Mouse (Mus musculus): ENCODE measurements at regions not wholly inside any gene's neighbourhood (a gene's known extent, or its start where the extent isn't known, plus 50 kb on each side); places are given as distances from the start of the nearest gene placed in this dataset.

DNA sequence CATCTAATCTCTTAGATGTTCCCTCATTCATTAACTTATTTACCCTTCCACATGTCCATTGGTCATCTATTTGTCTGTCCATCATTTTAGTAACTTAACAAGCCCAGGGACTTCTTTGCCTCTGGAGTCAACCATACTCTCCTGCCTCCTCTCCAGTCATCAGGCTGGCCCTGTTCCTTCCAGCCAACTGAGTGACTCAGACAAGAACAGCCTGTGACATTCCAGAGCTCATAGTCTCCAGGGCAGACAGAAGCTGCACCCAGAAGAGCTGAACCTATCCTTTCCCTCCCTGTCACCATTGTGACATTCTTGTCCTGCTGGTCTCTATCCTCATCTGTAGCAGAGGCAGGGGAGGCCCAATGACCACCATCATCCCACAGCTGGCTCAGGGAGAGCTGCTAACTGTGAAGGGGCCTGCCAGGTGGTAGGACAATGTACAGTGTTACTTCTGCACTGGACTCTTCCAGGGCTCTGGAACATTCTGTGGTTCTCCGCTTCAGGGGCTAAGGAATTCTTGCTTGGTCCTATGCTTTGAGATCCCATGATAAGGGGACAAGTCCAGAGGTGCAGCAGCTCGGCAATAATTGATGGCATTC is 100.2 kb downstream of the 1810010D01Rik start:
- no peak for TF ChIP-seq CTCF (conservative IDR thresholded peaks at IDR 0.05 in 1 of 2, IDR thresholded peaks at IDR 0.05 in 1 of 2; ENCODE audit: low read depth in 2 of 2, low read length in 2 of 2)
- no peak for TF ChIP-seq CHD1 (IDR thresholded peaks at IDR 0.05; ENCODE audit: low read depth, low read length)
- no peak for TF ChIP-seq USF1 (IDR thresholded peaks at IDR 0.05; ENCODE audit: low read depth, low read length)
- TF ChIP-seq MAFK (IDR thresholded peaks at IDR 0.05; ENCODE audit: insufficient replicate concordance, low read length): no peak
- TF ChIP-seq POLR2A (IDR thresholded peaks at IDR 0.05; ENCODE audit: low read depth, low read length): no peak
- no peak for TF ChIP-seq ZNF384 (IDR thresholded peaks at IDR 0.05; ENCODE audit: low read depth, low read length)
- no peak for TF ChIP-seq CHD2 (IDR thresholded peaks at IDR 0.05; ENCODE audit: low read length)
- TF ChIP-seq EP300 (IDR thresholded peaks at IDR 0.05; ENCODE audit: low read length): no peak
- TF ChIP-seq KAT2A (IDR thresholded peaks at IDR 0.05; ENCODE audit: insufficient replicate concordance, low read length): no peak
- no peak for TF ChIP-seq MEF2A (IDR thresholded peaks at IDR 0.05; ENCODE audit: borderline replicate concordance, low read depth, low read length)
- TF ChIP-seq RCOR1 (conservative IDR thresholded peaks at IDR 0.05; ENCODE audit: low read depth, low read length): no peak
- no peak for TF ChIP-seq SMC3 (IDR thresholded peaks at IDR 0.05; ENCODE audit: low read depth, low read length)
- TF ChIP-seq MAX (IDR thresholded peaks at IDR 0.05; ENCODE audit: low read length): no peak
- TF ChIP-seq MYC (IDR thresholded peaks at IDR 0.05; ENCODE audit: low read depth, low read length): no peak
